Mouse (Mus musculus): ENCODE measurements around the gene Cysltr2. TPM values are rescaled to one million over a fixed set of nuclear protein-coding genes. Genes with fewer than 3 reads are reported as not detected.

Cysltr2 gene
- polyA plus RNA-seq, 1 experiment: not detected

DNA sequence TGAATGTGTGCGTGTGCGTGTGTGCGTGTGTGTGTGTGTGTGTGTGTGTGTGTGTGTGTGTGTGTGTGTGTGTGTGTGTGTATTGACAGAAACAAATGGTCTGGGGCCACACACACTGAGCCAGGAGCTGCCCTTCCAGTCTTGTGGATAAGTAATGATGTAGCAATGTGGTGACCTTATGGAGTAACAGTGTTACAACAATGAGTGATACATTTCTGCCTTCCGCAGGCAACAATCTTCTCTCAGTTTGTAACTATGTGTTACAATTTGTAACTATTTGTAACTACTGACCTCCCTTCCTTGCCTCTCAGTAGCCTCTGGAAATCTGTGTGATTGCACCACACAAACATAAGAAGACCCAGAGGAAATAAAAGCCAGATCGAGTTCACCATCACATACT lies 38.3 kb upstream of the Cysltr2 start:
- Histone ChIP-seq H3K4me3 (no peak overlapping the region), H3ac (ENCODE audit: control insufficient read depth, insufficient read length) (no peak overlapping the region), H3K4me2 (ENCODE audit: low read depth) (no peak overlapping the region), H3K79me2 (ENCODE audit: control insufficient read depth, insufficient read depth) (no peaks in the 10 kb centered on the region), H3K36me3 (ENCODE audit: control insufficient read depth, insufficient read depth) (no peaks in the 10 kb centered on the region), H3K27me3 (ENCODE audit: control insufficient read depth, insufficient read depth, insufficient read length) (no peaks in the 10 kb centered on the region)
- TF ChIP-seq MAX (IDR thresholded peaks at IDR 0.05; ENCODE audit: low read depth): no peak
- no peak for TF ChIP-seq MYOG (IDR thresholded peaks at IDR 0.05; ENCODE audit: control insufficient read depth in 1 of 3, insufficient read depth in 1 of 3, insufficient read length in 2 of 3, low read depth in 2 of 3)
- no peak for TF ChIP-seq USF1 (IDR thresholded peaks at IDR 0.05; ENCODE audit: low read depth)
- no peak for TF ChIP-seq TCF3 (IDR thresholded peaks at IDR 0.05; ENCODE audit: insufficient read length, low read depth)
- no peak for TF ChIP-seq POLR2A (IDR thresholded peaks at IDR 0.05; ENCODE audit: insufficient read length, low read depth)
- TF ChIP-seq CEBPB (IDR thresholded peaks at IDR 0.05; ENCODE audit: insufficient read depth, poor library complexity, severe bottlenecking): no peak
- no peak for TF ChIP-seq REST (IDR thresholded peaks at IDR 0.05; ENCODE audit: insufficient read depth, insufficient read length)
- TF ChIP-seq MYOD1 (IDR thresholded peaks at IDR 0.05; ENCODE audit: control insufficient read depth in 1 of 3, insufficient read length in 2 of 3, low read depth in 2 of 3): no peak
- TF ChIP-seq TCF12 (IDR thresholded peaks at IDR 0.05; ENCODE audit: insufficient read depth, poor library complexity, severe bottlenecking): no peak

DNA sequence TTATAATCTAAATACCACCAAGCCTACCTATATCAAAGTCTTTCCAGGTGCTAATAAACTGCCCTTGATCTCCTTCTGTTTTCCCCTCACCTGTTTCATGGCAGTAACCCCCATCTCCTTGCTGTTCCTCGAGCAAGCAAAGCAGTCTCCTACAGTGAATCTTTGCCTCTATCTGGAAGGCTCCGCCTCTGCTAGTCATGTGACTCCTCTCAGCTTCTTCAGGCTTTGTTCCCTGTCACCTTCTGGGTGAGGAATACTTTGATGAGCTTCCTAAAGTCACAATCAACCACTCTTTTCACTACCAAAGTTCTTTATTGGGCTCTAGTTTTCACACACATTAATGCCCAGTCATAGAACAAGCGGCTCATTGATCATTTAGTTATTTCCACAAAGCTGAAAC lies 37.5 kb upstream of the Cysltr2 start:
- Histone ChIP-seq H3K27me3 (ENCODE audit: control insufficient read depth, insufficient read depth, insufficient read length) (no peaks in the 10 kb centered on the region), H3ac (ENCODE audit: control insufficient read depth, insufficient read length) (no peak overlapping the region), H3K79me2 (ENCODE audit: control insufficient read depth, insufficient read depth) (no peaks in the 10 kb centered on the region), H3K4me3 (no peak overlapping the region), H3K36me3 (ENCODE audit: control insufficient read depth, insufficient read depth) (no peaks in the 10 kb centered on the region), H3K4me2 (ENCODE audit: low read depth) (no peak overlapping the region)
- TF ChIP-seq USF1 (IDR thresholded peaks at IDR 0.05; ENCODE audit: low read depth): no peak
- TF ChIP-seq MAX (IDR thresholded peaks at IDR 0.05; ENCODE audit: low read depth): no peak
- no peak for TF ChIP-seq E2F4 (IDR thresholded peaks at IDR 0.05; ENCODE audit: insufficient read depth)
- TF ChIP-seq REST (IDR thresholded peaks at IDR 0.05; ENCODE audit: insufficient read depth, insufficient read length): no peak
- no peak for TF ChIP-seq TCF3 (IDR thresholded peaks at IDR 0.05; ENCODE audit: insufficient read length, low read depth)
- TF ChIP-seq POLR2AphosphoS2 (IDR thresholded peaks at IDR 0.05; ENCODE audit: insufficient read length, low read depth): no peak
- no peak for TF ChIP-seq SRF (IDR thresholded peaks at IDR 0.05; ENCODE audit: control insufficient read depth, insufficient read length, low read depth)
- no peak for TF ChIP-seq MYOD1 (IDR thresholded peaks at IDR 0.05; ENCODE audit: control insufficient read depth in 1 of 3, insufficient read length in 2 of 3, low read depth in 2 of 3)
- TF ChIP-seq TCF12 (IDR thresholded peaks at IDR 0.05; ENCODE audit: insufficient read depth, poor library complexity, severe bottlenecking): no peak
- no peak for TF ChIP-seq MYOG (IDR thresholded peaks at IDR 0.05; ENCODE audit: control insufficient read depth in 1 of 3, insufficient read depth in 1 of 3, insufficient read length in 2 of 3, low read depth in 2 of 3)

DNA sequence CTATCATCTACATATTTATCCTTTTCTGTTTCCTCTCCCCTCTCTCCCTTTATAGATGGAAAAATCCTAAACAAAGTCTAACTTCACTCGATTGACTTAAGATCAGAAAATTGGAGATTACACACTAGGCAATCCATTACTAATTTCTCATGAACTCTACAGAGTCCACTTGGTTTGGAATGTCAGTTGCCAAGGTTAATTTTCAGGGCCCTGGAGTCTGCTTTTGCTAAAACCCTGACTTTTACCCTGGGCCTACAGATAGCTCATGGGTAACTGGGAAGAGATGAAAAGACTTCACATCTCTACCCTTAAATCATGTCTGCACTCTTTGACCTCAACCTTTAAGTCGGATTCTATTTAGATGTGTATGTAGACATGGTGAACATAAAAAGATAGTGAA lies 34.6 kb upstream of the Cysltr2 start:
- Histone ChIP-seq H3K4me2 (ENCODE audit: low read depth) (no peak overlapping the region), H3K36me3 (ENCODE audit: control insufficient read depth, insufficient read depth) (no peaks in the 10 kb centered on the region), H3ac (ENCODE audit: control insufficient read depth, insufficient read length) (no peak overlapping the region), H3K27me3 (ENCODE audit: control insufficient read depth, insufficient read depth, insufficient read length) (no peaks in the 10 kb centered on the region), H3K4me3 (no peak overlapping the region), H3K79me2 (ENCODE audit: control insufficient read depth, insufficient read depth) (no peaks in the 10 kb centered on the region)
- TF ChIP-seq POLR2A (IDR thresholded peaks at IDR 0.05; ENCODE audit: insufficient read length, low read depth) (no peak), MYOG (IDR thresholded peaks at IDR 0.05; ENCODE audit: control insufficient read depth in 1 of 3, insufficient read depth in 1 of 3, insufficient read length in 2 of 3, low read depth in 2 of 3) (no peak), CEBPB (IDR thresholded peaks at IDR 0.05; ENCODE audit: insufficient read depth, poor library complexity, severe bottlenecking) (no peak), TCF12 (IDR thresholded peaks at IDR 0.05; ENCODE audit: insufficient read depth, poor library complexity, severe bottlenecking) (no peak), REST (IDR thresholded peaks at IDR 0.05; ENCODE audit: insufficient read depth, insufficient read length) (no peak), USF1 (IDR thresholded peaks at IDR 0.05; ENCODE audit: low read depth) (no peak), POLR2AphosphoS2 (IDR thresholded peaks at IDR 0.05; ENCODE audit: insufficient read length, low read depth) (no peak), TCF3 (IDR thresholded peaks at IDR 0.05; ENCODE audit: insufficient read length, low read depth) (no peak), SRF (IDR thresholded peaks at IDR 0.05; ENCODE audit: control insufficient read depth, insufficient read length, low read depth) (no peak), E2F4 (IDR thresholded peaks at IDR 0.05; ENCODE audit: insufficient read depth) (no peak), MAX (IDR thresholded peaks at IDR 0.05; ENCODE audit: low read depth) (no peak), MYOD1 (IDR thresholded peaks at IDR 0.05; ENCODE audit: control insufficient read depth in 1 of 3, insufficient read length in 2 of 3, low read depth in 2 of 3) (no peak)

DNA sequence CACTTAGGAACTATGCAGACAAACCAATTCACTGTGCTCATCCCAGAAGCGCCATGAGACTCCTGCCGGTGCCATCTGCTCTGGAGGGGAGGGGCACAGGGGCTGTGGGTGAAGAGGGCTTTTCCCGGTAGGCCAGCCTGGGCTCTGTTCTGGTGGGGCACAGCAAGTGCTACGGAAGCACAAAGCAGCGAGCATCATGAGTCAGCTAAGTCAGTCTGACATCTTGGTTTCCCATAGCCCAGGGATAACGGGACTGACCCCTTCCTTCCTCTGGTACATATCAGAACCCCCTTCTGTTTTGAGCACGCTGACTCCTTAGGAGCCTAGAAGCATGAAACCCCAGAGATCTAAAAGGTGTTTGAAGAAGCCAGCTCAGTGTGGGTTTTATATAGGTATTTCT lies 15.5 kb upstream of the Cysltr2 start:
- H3K36me3 ChIP-seq (ENCODE audit: control insufficient read depth, insufficient read depth): no peaks in the 10 kb centered on the region
- TF ChIP-seq POLR2AphosphoS2 (IDR thresholded peaks at IDR 0.05; ENCODE audit: insufficient read length, low read depth) (no peak), MYOD1 (IDR thresholded peaks at IDR 0.05; ENCODE audit: control insufficient read depth in 1 of 3, insufficient read length in 2 of 3, low read depth in 2 of 3) (no peak), E2F4 (IDR thresholded peaks at IDR 0.05; ENCODE audit: insufficient read depth) (no peak), MAX (IDR thresholded peaks at IDR 0.05; ENCODE audit: low read depth) (no peak), TCF3 (IDR thresholded peaks at IDR 0.05; ENCODE audit: insufficient read length, low read depth) (no peak), SRF (IDR thresholded peaks at IDR 0.05; ENCODE audit: control insufficient read depth, insufficient read length, low read depth) (no peak), POLR2A (IDR thresholded peaks at IDR 0.05; ENCODE audit: insufficient read length, low read depth) (no peak), CEBPB (IDR thresholded peaks at IDR 0.05; ENCODE audit: insufficient read depth, poor library complexity, severe bottlenecking) (no peak), REST (IDR thresholded peaks at IDR 0.05; ENCODE audit: insufficient read depth, insufficient read length) (no peak), TCF12 (IDR thresholded peaks at IDR 0.05; ENCODE audit: insufficient read depth, poor library complexity, severe bottlenecking) (no peak), USF1 (IDR thresholded peaks at IDR 0.05; ENCODE audit: low read depth) (no peak), MYOG (IDR thresholded peaks at IDR 0.05; ENCODE audit: control insufficient read depth in 1 of 3, insufficient read depth in 1 of 3, insufficient read length in 2 of 3, low read depth in 2 of 3) (no peak)
- no peak overlapping the region for H3K4me2 ChIP-seq (ENCODE audit: low read depth)
- no peaks in the 10 kb centered on the region for H3K79me2 ChIP-seq (ENCODE audit: control insufficient read depth, insufficient read depth)
- no peak overlapping the region for H3ac ChIP-seq (ENCODE audit: control insufficient read depth, insufficient read length)
- no peak overlapping the region for H3K4me3 ChIP-seq
- H3K27me3 ChIP-seq (ENCODE audit: control insufficient read depth, insufficient read depth, insufficient read length): peaks cover 8% of the 10 kb centered on the region

Data from myocyte (in vitro differentiated cells).